Mouse (Mus musculus): ENCODE data around the gene Hist1h2be. TPM values are rescaled to one million over a fixed set of nuclear protein-coding genes. Genes with fewer than 3 reads are reported as not detected.
"Not testable (repeated sequence)": the region's sequence is repeated elsewhere in the genome, so short reads cannot be mapped to it uniquely, and the experiment has no call there.

The Hist1h2be gene
- polyA plus RNA-seq, 1 experiment from 2014 or later, result 4.4 TPM

DNA sequence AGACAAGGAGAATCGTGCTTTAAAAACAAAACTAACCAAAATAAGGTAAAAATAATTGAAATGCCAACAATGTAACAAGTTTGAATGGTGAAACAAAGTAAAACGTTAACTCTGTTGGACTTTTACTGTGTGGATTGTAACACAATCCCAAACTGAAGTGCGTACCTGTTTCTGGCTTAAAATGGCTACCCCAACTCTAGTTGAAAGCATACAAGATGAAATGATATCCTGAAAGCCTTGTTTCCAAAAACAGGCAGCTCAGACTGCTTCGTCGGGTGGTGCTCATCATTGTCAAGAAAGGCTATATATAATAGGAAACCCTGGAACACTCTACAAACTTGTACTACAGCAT, 59.4 kb downstream of the Hist1h2be start:
- ATAC-seq (replicated peaks; ENCODE audit: low FRiP score); H3K9me3 ChIP-seq (ENCODE audit: control insufficient read depth, low read length); H3K36me3 ChIP-seq (ENCODE audit: control insufficient read depth, insufficient read depth, low read length); H3K27me3 ChIP-seq (replicated peaks; ENCODE audit: control insufficient read depth, insufficient read depth, low read length); DNase-seq (ENCODE audit: low spot score); H3K4me1 ChIP-seq (replicated peaks; ENCODE audit: control insufficient read depth, insufficient read depth, low read length): not testable (repeated sequence)
- WGBS, result 0% methylated on average over 2 of the region's 5 CpGs
- H3K4me3 ChIP-seq (ENCODE audit: low read depth, low read length), result peak overlapping the region; percentile 37
- H3K27ac ChIP-seq (ENCODE audit: low read depth, low read length), result peak overlapping the region; percentile 100
- H3K9ac ChIP-seq (ENCODE audit: low read depth, low read length), result peak overlapping the region; percentile 48
- H3K4me2 ChIP-seq, result peak overlapping the region; percentile 48

DNA sequence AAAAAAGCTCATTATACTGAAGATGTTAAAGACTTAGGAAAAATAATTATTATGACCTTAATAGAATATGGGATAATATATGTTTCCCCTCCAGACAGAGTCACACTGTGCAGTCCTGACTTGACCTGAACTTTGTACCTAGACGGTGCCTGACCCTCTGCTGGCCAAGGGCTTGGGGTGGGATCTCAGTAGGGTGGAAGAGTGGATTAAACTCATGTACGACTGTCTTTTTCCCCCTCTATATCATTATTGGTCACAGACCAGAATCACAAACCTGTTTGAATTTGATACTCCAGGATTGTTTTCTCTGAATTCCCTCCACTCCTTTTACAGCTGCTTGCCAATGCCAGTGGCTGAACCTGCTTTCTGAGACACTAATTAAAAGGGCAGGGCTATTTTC, 60.2 kb downstream of the Hist1h2be start:
- peak; percentile 51 for DNase-seq (ENCODE audit: low spot score)
- not testable (repeated sequence) for H3K27me3 ChIP-seq (replicated peaks; ENCODE audit: control insufficient read depth, insufficient read depth, low read length); ATAC-seq (replicated peaks; ENCODE audit: low FRiP score); H3K36me3 ChIP-seq (ENCODE audit: control insufficient read depth, insufficient read depth, low read length); H3K4me1 ChIP-seq (replicated peaks; ENCODE audit: control insufficient read depth, insufficient read depth, low read length); H3K9me3 ChIP-seq (ENCODE audit: control insufficient read depth, low read length)
- Histone ChIP-seq H3K4me2 (peak overlapping the region; percentile 47), H3K9ac (ENCODE audit: low read depth, low read length) (peak overlapping the region; percentile 50; the same call in 1 of the 2 replicates), H3K27ac (ENCODE audit: low read depth, low read length) (peak overlapping the region; percentile 64), H3K4me3 (ENCODE audit: low read depth, low read length) (0 out of 2 replicates have a peak overlapping the region, but pooled peaks have one; percentile 10)
- WGBS, result 27% methylated on average over 2 of the region's 2 CpGs

DNA sequence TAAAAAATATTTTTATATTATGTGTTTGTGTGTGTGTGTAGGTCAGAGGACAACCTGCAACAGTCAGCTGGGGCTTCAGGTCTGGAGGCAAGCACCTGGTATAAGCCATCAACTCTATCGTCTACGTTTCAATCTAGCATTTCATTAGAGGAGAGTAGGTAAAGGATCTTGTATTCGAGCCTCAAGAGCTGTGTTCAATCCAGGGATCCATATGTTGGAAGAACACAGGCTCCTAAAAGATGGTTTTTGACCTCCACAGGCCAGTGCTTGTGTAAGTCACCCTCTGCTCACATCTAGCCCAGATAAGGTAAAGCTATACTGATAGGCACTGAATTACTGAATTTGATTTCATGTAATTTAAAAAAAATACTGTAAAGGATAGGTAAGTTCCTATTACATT, 64.0 kb downstream of the Hist1h2be start:
- Histone ChIP-seq H3K4me1 (replicated peaks; ENCODE audit: control insufficient read depth, insufficient read depth, low read length) (0 out of 2 replicates have a peak, but pooled peaks cover 7% of the 10 kb centered on the region), H3K27me3 (replicated peaks; ENCODE audit: control insufficient read depth, insufficient read depth, low read length) (no peaks in the 10 kb centered on the region), H3K4me3 (ENCODE audit: low read depth, low read length) (peak overlapping the region; percentile 56), H3K9me3 (ENCODE audit: control insufficient read depth, low read length) (no peaks in the 10 kb centered on the region), H3K4me2 (peak overlapping the region; percentile 83), H3K27ac (ENCODE audit: low read depth, low read length) (peak overlapping the region; percentile 100), H3K9ac (ENCODE audit: low read depth, low read length) (peak overlapping the region; percentile 91; the same call in 1 of the 2 replicates), H3K36me3 (ENCODE audit: control insufficient read depth, insufficient read depth, low read length) (no peaks in the 10 kb centered on the region)
- WGBS, result 67% methylated on average over 3 of the region's 3 CpGs
- ATAC-seq (replicated peaks; ENCODE audit: low FRiP score) (no peak), DNase-seq (ENCODE audit: low spot score) (no peak)

DNA sequence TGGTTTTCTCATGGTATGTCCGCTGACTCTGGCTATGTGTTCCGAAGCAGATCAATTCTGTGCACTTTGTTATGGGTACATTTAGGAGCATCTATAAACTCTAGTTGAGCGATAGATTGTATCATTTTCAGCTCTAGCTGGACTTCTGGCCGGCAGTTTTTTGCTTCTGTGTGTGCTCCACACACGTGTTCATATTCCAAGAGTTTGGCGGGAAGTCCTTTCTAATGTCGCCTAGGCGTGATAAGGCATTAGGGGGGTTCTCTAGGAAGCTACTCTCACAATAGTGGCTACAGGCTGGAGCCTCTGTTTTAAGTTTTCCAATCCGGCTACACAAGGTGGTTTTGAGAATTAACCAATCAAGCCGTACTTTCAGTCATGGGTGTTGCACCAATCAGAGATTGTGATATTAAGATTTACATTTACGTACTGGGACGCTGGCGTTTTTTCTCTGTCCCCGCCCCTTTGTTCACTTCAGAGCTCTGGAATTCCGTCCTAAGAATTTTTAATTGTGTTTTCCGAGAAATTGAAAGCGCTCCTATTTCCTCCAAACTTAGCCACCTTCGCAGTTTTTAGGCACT, 65.0 kb downstream of the Hist1h2be start:
- under 1% methylated on average over 18 of the region's 18 CpGs for WGBS
- H3K27ac ChIP-seq (ENCODE audit: low read depth, low read length), result peak overlapping the region; percentile 100
- peak; percentile 66 for ATAC-seq (replicated peaks; ENCODE audit: low FRiP score)

DNA sequence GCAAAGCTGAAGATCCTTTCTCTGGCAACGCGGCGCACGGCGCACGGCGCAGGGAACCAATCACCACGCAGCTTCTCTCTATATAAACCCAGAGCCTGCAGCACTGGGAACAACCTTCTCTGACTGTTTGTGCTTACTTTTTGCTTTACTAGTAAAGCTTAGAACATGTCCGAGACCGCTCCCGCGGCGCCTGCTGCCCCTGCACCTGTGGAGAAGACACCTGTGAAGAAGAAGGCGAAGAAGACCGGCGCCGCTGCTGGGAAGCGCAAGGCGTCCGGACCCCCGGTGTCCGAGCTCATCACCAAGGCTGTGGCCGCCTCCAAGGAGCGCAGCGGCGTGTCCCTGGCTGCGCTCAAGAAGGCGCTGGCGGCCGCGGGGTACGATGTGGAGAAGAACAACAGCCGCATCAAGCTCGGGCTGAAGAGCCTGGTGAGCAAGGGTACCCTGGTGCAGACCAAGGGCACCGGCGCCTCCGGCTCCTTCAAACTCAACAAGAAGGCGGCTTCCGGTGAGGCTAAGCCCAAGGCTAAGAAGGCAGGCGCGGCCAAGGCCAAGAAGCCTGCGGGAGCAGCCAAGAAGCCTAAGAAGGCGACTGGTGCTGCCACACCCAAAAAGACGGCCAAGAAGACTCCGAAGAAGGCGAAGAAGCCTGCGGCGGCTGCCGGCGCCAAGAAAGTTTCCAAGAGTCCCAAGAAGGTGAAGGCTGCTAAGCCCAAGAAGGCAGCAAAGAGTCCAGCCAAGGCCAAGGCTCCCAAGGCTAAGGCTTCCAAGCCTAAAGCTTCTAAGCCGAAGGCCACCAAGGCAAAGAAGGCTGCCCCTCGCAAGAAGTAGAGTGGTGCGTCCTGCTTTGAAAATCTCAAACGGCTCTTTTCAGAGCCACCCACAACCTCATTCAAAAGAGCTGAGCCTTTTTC, 65.7 kb downstream of the Hist1h2be start:
- Histone ChIP-seq H3K36me3 (ENCODE audit: control insufficient read depth, insufficient read depth, low read length) (no peaks in the 10 kb centered on the region), H3K4me2 (peak overlapping the region; percentile 83), H3K9ac (ENCODE audit: low read depth, low read length) (peak overlapping the region; percentile 91), H3K9me3 (ENCODE audit: control insufficient read depth, low read length) (no peaks in the 10 kb centered on the region), H3K4me1 (replicated peaks; ENCODE audit: control insufficient read depth, insufficient read depth, low read length) (0 out of 2 replicates have a peak, but pooled peaks cover 13% of the 10 kb centered on the region), H3K27ac (ENCODE audit: low read depth, low read length) (peak overlapping the region; percentile 100), H3K4me3 (ENCODE audit: low read depth, low read length) (peak overlapping the region; percentile 56), H3K27me3 (replicated peaks; ENCODE audit: control insufficient read depth, insufficient read depth, low read length) (no peaks in the 10 kb centered on the region)
- ATAC-seq (replicated peaks; ENCODE audit: low FRiP score), result peak; percentile 81
- peak; percentile 88 for DNase-seq (ENCODE audit: low spot score)
- under 1% methylated on average over 54 of the region's 54 CpGs for WGBS

More for the DNA sequence above, 65.0 kb downstream of the Hist1h2be start:
- peak; percentile 75 for DNase-seq (ENCODE audit: low spot score)
- no peaks in the 10 kb centered on the region for H3K27me3 ChIP-seq (replicated peaks; ENCODE audit: control insufficient read depth, insufficient read depth, low read length)
- H3K4me3 ChIP-seq (ENCODE audit: low read depth, low read length), result peak overlapping the region; percentile 56
- H3K36me3 ChIP-seq (ENCODE audit: control insufficient read depth, insufficient read depth, low read length), result no peaks in the 10 kb centered on the region
- 0 out of 2 replicates have a peak, but pooled peaks cover 8% of the 10 kb centered on the region for H3K4me1 ChIP-seq (replicated peaks; ENCODE audit: control insufficient read depth, insufficient read depth, low read length)
- peak overlapping the region; percentile 91 for H3K9ac ChIP-seq (ENCODE audit: low read depth, low read length)
- H3K9me3 ChIP-seq (ENCODE audit: control insufficient read depth, low read length), result no peaks in the 10 kb centered on the region
- H3K4me2 ChIP-seq, result peak overlapping the region; percentile 83

DNA sequence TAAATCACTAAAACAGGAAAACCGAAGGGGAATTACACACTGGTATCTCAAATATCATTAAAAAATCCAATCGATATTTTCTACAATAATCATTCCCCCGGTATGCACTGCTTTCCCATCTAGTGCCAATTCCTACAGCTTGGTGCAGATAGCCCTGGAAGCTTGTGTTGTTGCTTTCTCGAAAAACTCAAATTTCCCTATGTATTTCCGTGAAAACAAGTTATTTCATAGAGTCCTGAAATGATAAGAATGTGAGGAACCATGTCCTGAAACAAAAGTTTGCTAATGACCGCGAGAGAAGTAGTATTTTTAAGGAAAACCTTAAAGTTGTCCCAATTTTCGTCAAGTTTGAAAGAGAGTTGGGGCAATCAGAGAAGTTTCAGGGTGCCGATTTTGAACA, 66.5 kb downstream of the Hist1h2be start:
- Histone ChIP-seq H3K9me3 (ENCODE audit: control insufficient read depth, low read length) (no peaks in the 10 kb centered on the region), H3K27ac (ENCODE audit: low read depth, low read length) (peak overlapping the region; percentile 100), H3K36me3 (ENCODE audit: control insufficient read depth, insufficient read depth, low read length) (no peaks in the 10 kb centered on the region), H3K4me3 (ENCODE audit: low read depth, low read length) (peak overlapping the region; percentile 56), H3K9ac (ENCODE audit: low read depth, low read length) (peak overlapping the region; percentile 91), H3K4me1 (replicated peaks; ENCODE audit: control insufficient read depth, insufficient read depth, low read length) (0 out of 2 replicates have a peak, but pooled peaks cover 13% of the 10 kb centered on the region), H3K27me3 (replicated peaks; ENCODE audit: control insufficient read depth, insufficient read depth, low read length) (no peaks in the 10 kb centered on the region), H3K4me2 (peak overlapping the region; percentile 83)
- ATAC-seq (replicated peaks; ENCODE audit: low FRiP score), result no peak
- no peak for DNase-seq (ENCODE audit: low spot score)
- WGBS, result 21% methylated on average over 9 of the region's 9 CpGs

DNA sequence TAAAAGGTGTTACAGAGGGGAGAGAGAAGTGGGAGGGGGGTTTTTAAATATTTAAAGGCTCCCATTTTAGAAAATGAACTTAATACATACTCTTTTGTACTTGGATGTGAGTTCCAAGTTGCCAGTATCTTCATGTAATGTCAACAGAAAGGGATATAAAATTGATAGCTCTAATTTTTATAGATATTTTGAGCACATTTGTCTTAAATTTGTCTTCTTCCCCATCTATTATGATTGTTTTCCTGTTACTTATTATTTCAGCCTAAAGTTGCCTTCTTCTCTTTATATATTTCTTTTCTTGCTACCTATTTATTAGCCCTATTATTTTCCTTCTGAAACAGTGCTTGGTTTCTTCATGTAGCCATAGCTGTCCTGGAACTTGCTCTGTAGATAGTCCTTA, 68.0 kb downstream of the Hist1h2be start, which contains the start of gene Hist1h1d:
Gene Hist1h1d, plus strand, starts transcription at position 301 of the 400 bp plus-strand sequence.
- H3K27ac ChIP-seq (ENCODE audit: low read depth, low read length), result peak within 1 kb of the TSS; percentile 100
- 0 out of 2 replicates have a peak, but pooled peaks cover 13% of the 10 kb centered on the region for H3K4me1 ChIP-seq (replicated peaks; ENCODE audit: control insufficient read depth, insufficient read depth, low read length)
- no peaks in the 10 kb centered on the region for H3K36me3 ChIP-seq (ENCODE audit: control insufficient read depth, insufficient read depth, low read length)
- peak within 1 kb of the TSS; percentile 91 for H3K9ac ChIP-seq (ENCODE audit: low read depth, low read length)
- DNase-seq (ENCODE audit: low spot score), result no peak
- no peak within 1 kb of the TSS for H3K4me3 ChIP-seq (ENCODE audit: low read depth, low read length)
- H3K4me2 ChIP-seq, result peak within 1 kb of the TSS; percentile 83
- no peaks in the 10 kb centered on the region for H3K9me3 ChIP-seq (ENCODE audit: control insufficient read depth, low read length)
- H3K27me3 ChIP-seq (replicated peaks; ENCODE audit: control insufficient read depth, insufficient read depth, low read length), result no peaks in the 10 kb centered on the region
- no peak for ATAC-seq (replicated peaks; ENCODE audit: low FRiP score)

DNA sequence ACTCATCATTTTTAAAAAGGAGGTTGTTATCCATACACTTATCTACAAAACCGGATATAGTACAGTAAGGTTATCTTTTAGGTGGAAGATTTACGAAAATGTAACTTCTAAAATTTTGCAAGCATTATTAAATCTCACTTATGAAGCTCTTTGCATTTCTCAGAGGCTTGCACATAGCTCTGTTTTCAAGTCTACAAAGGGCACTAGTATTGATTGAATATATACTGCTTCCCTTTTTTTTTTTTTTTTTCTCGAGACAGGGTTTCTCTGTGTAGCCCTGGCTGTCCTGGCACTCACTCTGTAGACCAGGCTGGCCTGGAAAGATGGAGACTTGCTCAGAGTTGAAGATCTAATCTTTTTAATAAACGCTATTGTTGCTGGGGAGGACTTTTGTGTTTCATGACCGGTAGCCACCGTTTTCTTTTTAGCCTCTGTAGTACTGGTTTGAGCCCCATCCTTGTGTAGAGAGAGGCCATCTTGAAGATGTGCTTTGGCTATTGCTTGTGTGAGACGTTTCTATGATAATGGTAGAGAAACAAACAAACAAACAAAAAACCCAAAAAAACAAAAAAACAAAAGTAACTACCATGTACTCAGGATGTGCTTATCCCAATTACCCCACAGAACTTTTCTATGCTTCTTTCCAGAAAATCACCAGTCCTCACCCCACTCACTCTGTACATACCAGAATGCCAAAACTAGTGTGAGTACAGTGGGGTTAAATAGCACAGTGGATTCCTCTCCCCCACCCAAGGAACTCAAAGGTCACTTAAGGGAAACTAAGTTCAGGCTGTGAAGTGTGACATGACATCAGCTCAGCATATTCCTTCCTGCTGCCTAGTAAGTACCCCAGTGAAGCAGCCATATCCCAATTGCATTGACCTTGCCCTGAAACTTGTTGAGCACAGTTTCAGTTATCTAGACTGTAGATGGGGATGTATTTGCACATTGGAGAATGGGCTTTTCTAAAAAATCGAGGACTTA, 68.7 kb downstream of the Hist1h2be start:
- DNase-seq (ENCODE audit: low spot score) (no peak), ATAC-seq (replicated peaks; ENCODE audit: low FRiP score) (no peak)
- Histone ChIP-seq H3K4me3 (ENCODE audit: low read depth, low read length) (peak overlapping the region; percentile 46), H3K9me3 (ENCODE audit: control insufficient read depth, low read length) (no peaks in the 10 kb centered on the region), H3K9ac (ENCODE audit: low read depth, low read length) (peak overlapping the region; percentile 61), H3K27me3 (replicated peaks; ENCODE audit: control insufficient read depth, insufficient read depth, low read length) (no peaks in the 10 kb centered on the region), H3K27ac (ENCODE audit: low read depth, low read length) (peak overlapping the region; percentile 99), H3K4me1 (replicated peaks; ENCODE audit: control insufficient read depth, insufficient read depth, low read length) (0 out of 2 replicates have a peak, but pooled peaks cover 13% of the 10 kb centered on the region), H3K4me2 (peak overlapping the region; percentile 72), H3K36me3 (ENCODE audit: control insufficient read depth, insufficient read depth, low read length) (no peaks in the 10 kb centered on the region)
- 42% methylated on average over 8 of the region's 8 CpGs for WGBS

Data from liver, embryonic 11.5 days (tissue).